Mouse (Mus musculus) liver, adult 2 months (tissue): ENCODE measurements around the gene Kdelr3. TPM values are rescaled to one million over a fixed set of nuclear protein-coding genes. Genes with fewer than 3 reads are reported as not detected.

Source experiments
- DNase-seq: peaks from one replicate; pipeline ENCODE4 v3.0.0-alpha.2; 2011; ENCODE audit warnings: low read depth, low spot score; ENCODE audit errors: extremely low read depth
- H3K27ac ChIP-seq: fragments of 200-500 bp; replicated peaks from 2 replicates; pipeline ENCODE4 v1.5.1; 2012; ENCODE audit warnings: low read depth, mild to moderate bottlenecking, control low read depth, inconsistent platforms, low read length; ENCODE audit not compliant: insufficient read depth
- H3K27me3 ChIP-seq: fragments of 200-500 bp; 2 replicates; pipeline ENCODE4 v1.6.1; 2012; ENCODE audit warnings: mild to moderate bottlenecking, moderate library complexity, low read length, inconsistent platforms; ENCODE audit not compliant: control insufficient read depth, insufficient read depth
- H3K36me3 ChIP-seq: fragments of 200-500 bp; 2 replicates; pipeline ENCODE4 v1.6.1; 2012; ENCODE audit warnings: low read length, inconsistent platforms; ENCODE audit not compliant: control insufficient read depth, insufficient read depth
- H3K4me1 ChIP-seq: fragments of 200-500 bp; 2 replicates; pipeline ENCODE4 v1.6.1; 2011; ENCODE audit warnings: low read length; ENCODE audit not compliant: control insufficient read depth, insufficient read depth
- H3K4me3 ChIP-seq: fragments of 200-500 bp; 2 replicates; pipeline ENCODE4 v1.5.1; 2011; ENCODE audit warnings: low read depth, mild to moderate bottlenecking, control low read depth, low read length, moderate library complexity; ENCODE audit not compliant: insufficient read depth
- H3K79me2 ChIP-seq: fragments of 200-500 bp; 2 replicates; pipeline ENCODE4 v1.6.1; 2012; ENCODE audit warnings: inconsistent platforms, mild to moderate bottlenecking, low read length, moderate library complexity; ENCODE audit not compliant: control insufficient read depth, insufficient read depth
- H3K9ac ChIP-seq: fragments of 200-500 bp; 2 replicates; pipeline ENCODE4 v1.6.1; 2012; ENCODE audit warnings: low read depth, mild to moderate bottlenecking, control low read depth, inconsistent platforms, low read length
- CTCF ChIP-seq: fragments of 200-500 bp; IDR thresholded peaks from 2 replicates; pipeline ENCODE4 v1.5.1; 2011; ENCODE audit warnings: low read depth, low read length, control low read depth
- POLR2A ChIP-seq: fragments of 200-500 bp; IDR thresholded peaks from 2 replicates; pipeline ENCODE4 v1.6.1; 2011; ENCODE audit warnings: low read length, control low read depth; ENCODE audit not compliant: insufficient read depth; ENCODE audit errors: extremely low read depth
- WGBS: fragments of 180-500 bp; shearing (Covaris S2); methylation state at CpG from one replicate; pipeline ENCODE4 v1.1.7; 2018; 5-methylcytosine and 5-hydroxymethylcytosine counted together
- polyA plus RNA-seq: library from polyadenylated mRNA; depleted of rRNA; stranded (reverse); fragments of >200 nt; gene quantifications from 2 replicates; pipeline ENCODE4 v1.2.3, GENCODE M21; 2012; rRNA removed
- total RNA-seq: library from RNA; depleted of rRNA; stranded (reverse); fragments of >200 nt; gene quantifications from 2 replicates; pipeline ENCODE4 v1.2.3, GENCODE M21; 2014; rRNA removed

Gene Kdelr3
- total and polyA plus RNA-seq, 2 experiments, result 0.67 to 0.83 TPM

DNA sequence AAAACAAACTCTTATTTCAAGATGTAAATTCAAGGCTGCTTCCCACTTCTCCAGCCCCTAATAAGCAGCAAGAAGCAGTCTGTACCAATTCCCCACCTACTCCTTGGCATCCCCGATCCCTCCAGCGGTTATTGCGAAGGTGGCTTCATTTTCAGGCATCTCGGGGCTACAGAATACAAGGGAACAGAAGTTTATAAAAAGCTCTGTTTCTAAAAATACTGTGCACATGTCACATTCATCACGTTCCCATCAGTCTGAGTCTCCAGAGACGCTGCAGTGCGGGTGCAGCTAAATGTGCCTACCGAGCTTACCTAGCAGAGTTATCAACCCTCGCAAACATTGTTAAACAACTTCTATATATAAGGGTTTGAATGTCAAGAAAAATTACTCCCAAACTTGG, 46.2 kb downstream of the Kdelr3 start:
- no peak for TF ChIP-seq POLR2A
- TF ChIP-seq CTCF, result no peak
- Histone ChIP-seq H3K27me3 (no peaks in the 10 kb centered on the region), H3K36me3 (no peaks in the 10 kb centered on the region), H3K27ac (no peak overlapping the region), H3K4me1 (no peaks in the 10 kb centered on the region), H3K79me2 (no peaks in the 10 kb centered on the region), H3K4me3 (no peak overlapping the region), H3K9ac (no peak overlapping the region)
- 90% methylated on average over 9 of the region's 9 CpGs for WGBS
- DNase-seq, result no peak

DNA sequence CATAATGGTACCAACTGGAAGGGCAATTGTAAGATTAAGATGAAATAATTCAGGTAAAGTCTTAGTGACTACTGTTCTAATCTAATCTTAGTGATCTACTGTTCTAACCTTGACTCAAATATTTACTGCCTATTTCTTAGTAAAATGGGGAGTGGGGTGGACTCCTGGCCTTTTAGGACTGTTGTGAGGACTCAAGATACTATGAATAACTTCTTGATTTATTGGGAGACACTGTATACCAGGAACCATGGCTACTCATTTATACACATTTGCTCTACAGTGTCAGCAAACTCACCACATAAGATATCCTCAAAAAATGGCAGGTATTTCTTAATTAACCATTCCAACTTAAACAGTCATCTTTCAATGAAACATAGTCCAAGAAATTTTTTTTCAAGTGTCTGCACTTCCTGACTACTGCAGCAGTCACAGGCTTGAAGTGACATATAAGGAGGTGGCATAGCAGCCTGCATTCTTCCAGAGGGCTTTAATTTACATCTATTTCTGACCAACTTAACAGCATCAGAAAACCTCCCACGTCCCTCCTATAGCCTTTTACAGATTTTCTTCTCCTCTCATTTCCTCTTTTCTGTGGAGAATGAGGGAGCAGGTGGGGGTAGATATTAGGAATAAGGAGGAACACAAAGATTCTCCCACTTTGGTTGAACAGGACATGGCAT, 59.5 kb downstream of the Kdelr3 start:
- Histone ChIP-seq H3K79me2 (no peaks in the 10 kb centered on the region), H3K9ac (no peak overlapping the region), H3K4me3 (no peak overlapping the region), H3K4me1 (no peaks in the 10 kb centered on the region), H3K27me3 (no peaks in the 10 kb centered on the region), H3K27ac (no peak overlapping the region), H3K36me3 (no peaks in the 10 kb centered on the region)
- no peak for DNase-seq
- no peak for TF ChIP-seq CTCF
- TF ChIP-seq POLR2A, result no peak
- 55% methylated on average over 1 of the region's 1 CpGs for WGBS

DNA sequence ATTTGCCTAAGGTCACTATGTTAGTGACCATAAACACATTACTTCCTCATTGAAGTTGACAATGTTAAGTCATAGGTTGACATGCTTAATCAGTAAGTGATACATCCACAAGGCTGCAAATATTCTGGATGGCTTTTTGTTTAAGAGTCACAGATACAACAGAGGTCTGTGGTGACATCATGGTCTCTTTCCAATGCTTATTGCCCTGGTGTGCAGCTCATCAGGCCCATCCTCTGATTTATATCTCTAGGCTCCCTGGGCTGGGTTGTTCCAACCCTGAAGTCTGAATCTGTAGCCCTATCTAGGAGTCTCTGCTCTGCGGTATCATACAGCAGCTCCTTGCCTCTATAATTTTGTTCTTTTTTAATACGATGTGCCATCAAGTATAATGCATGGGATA, 60.7 kb downstream of the Kdelr3 start:
- no peak for DNase-seq
- Histone ChIP-seq H3K4me1 (no peaks in the 10 kb centered on the region), H3K27me3 (no peaks in the 10 kb centered on the region), H3K36me3 (no peaks in the 10 kb centered on the region), H3K9ac (no peak overlapping the region), H3K27ac (no peak overlapping the region), H3K4me3 (no peak overlapping the region), H3K79me2 (no peaks in the 10 kb centered on the region)
- no peak for TF ChIP-seq CTCF
- TF ChIP-seq POLR2A, result no peak
- 97% methylated on average over 2 of the region's 2 CpGs for WGBS

Other genes with a start within 250 kb of the Kdelr3 start
- 0.20 TPM in 1 of 2 replicates, not detected in the other for gene Baiap2l2, start 230.9 kb upstream of the Kdelr3 start, total RNA-seq
- gene Baiap2l2, start 230.9 kb upstream of the Kdelr3 start, polyA plus RNA-seq, result 0.31 and 0.51 TPM in 2 replicates
- gene Pla2g6, start 188.0 kb upstream of the Kdelr3 start, total RNA-seq, result 16.3 and 29.3 TPM in 2 replicates
- 24.5 and 25.1 TPM in 2 replicates for gene Pla2g6, start 188.0 kb upstream of the Kdelr3 start, polyA plus RNA-seq
- gene Maff, start 169.8 kb upstream of the Kdelr3 start, total RNA-seq, result 8.5 and 10.8 TPM in 2 replicates
- 0.75 and 0.89 TPM in 2 replicates for gene Maff, start 169.8 kb upstream of the Kdelr3 start, polyA plus RNA-seq
- 6.0 and 10.1 TPM in 2 replicates for gene Tmem184b, start 112.8 kb upstream of the Kdelr3 start, total RNA-seq
- 46.8 and 48.7 TPM in 2 replicates for gene Tmem184b, start 112.8 kb upstream of the Kdelr3 start, polyA plus RNA-seq
- gene Csnk1e, start 60.8 kb upstream of the Kdelr3 start, total RNA-seq, result 4.3 and 6.8 TPM in 2 replicates
- gene Csnk1e, start 60.8 kb upstream of the Kdelr3 start, polyA plus RNA-seq, result 4.7 and 6.6 TPM in 2 replicates
- gene Kcnj4, start 11.2 kb upstream of the Kdelr3 start, total RNA-seq, result 0.07 TPM in 1 of 2 replicates, not detected in the other
- gene Kcnj4, start 11.2 kb upstream of the Kdelr3 start, polyA plus RNA-seq, result not detected in 2 replicates
- 88.5 and 102 TPM in 2 replicates for gene Ddx17, start 30.3 kb downstream of the Kdelr3 start, total RNA-seq
- gene Ddx17, start 30.3 kb downstream of the Kdelr3 start, polyA plus RNA-seq, result 75.3 and 105 TPM in 2 replicates
- 0.09 TPM in 1 of 2 replicates, not detected in the other for gene Dmc1, start 88.7 kb downstream of the Kdelr3 start, total RNA-seq
- gene Dmc1, start 88.7 kb downstream of the Kdelr3 start, polyA plus RNA-seq, result not detected in 2 replicates
- gene Fam227a, start 142.5 kb downstream of the Kdelr3 start, total RNA-seq, result 0.83 and 1.1 TPM in 2 replicates
- 0.14 and 0.20 TPM in 2 replicates for gene Fam227a, start 142.5 kb downstream of the Kdelr3 start, polyA plus RNA-seq
- 6.6 and 6.8 TPM in 2 replicates for gene Cby1, start 142.8 kb downstream of the Kdelr3 start, total RNA-seq
- 3.3 and 4.4 TPM in 2 replicates for gene Cby1, start 142.8 kb downstream of the Kdelr3 start, polyA plus RNA-seq
- gene Tomm22, start 154.4 kb downstream of the Kdelr3 start, total RNA-seq, result 46.0 and 52.8 TPM in 2 replicates
- gene Tomm22, start 154.4 kb downstream of the Kdelr3 start, polyA plus RNA-seq, result 22.2 and 23.9 TPM in 2 replicates
- 19.0 and 25.6 TPM in 2 replicates for gene Josd1, start 171.5 kb downstream of the Kdelr3 start, total RNA-seq
- gene Josd1, start 171.5 kb downstream of the Kdelr3 start, polyA plus RNA-seq, result 21.9 and 22.6 TPM in 2 replicates
- gene Gtpbp1, start 174.4 kb downstream of the Kdelr3 start, total RNA-seq, result 8.1 and 8.5 TPM in 2 replicates
- gene Gtpbp1, start 174.4 kb downstream of the Kdelr3 start, polyA plus RNA-seq, result 12.8 and 13.2 TPM in 2 replicates
- 33.9 and 45.8 TPM in 2 replicates for gene Sun2, start 226.1 kb downstream of the Kdelr3 start, total RNA-seq
- 29.7 and 33.4 TPM in 2 replicates for gene Sun2, start 226.1 kb downstream of the Kdelr3 start, polyA plus RNA-seq